Mouse (Mus musculus) T-helper 2 cell (primary cell): ENCODE results near the gene Rgs2.

Experiments used
- in situ Hi-C: fragments of 300-600 bp; cut with MboI, MseI; formaldehyde crosslinking; loops from one replicate; pipeline ENCODE4 v1.15.1; 2025; ENCODE audit warnings: high pct_unique_total_duplicates

Gene Rgs2

GRCm38 (mm10) chr1:144003904-144004740 is at the start of gene Rgs2:
Rgs2 (minus strand) TSS chr1:144004161.
- in situ Hi-C loops: loop anchor here (5.0 to 10.0 kb wide), 2 partner anchors 201 to 212 kb away; no protein-coding TSS in a partner anchor

- in situ Hi-C loops: no loop called here
Measured at GRCm38 (mm10) chr1:144053401-144053800, 49.4 kb upstream of the Rgs2 start.

- in situ Hi-C loops: no loop called here
Measured at GRCm38 (mm10) chr1:144041826-144042225, 37.9 kb upstream of the Rgs2 start.

GRCm38 (mm10) chr1:144033498-144033897 is 29.5 kb upstream of the Rgs2 start:
- in situ Hi-C loops: no loop called here

GRCm38 (mm10) chr1:144030499-144030898 is 26.5 kb upstream of the Rgs2 start:
- in situ Hi-C loops: no loop called here

GRCm38 (mm10) chr1:144029679-144030078 is 25.7 kb upstream of the Rgs2 start:
- in situ Hi-C loops: no loop called here

- in situ Hi-C loops: no loop called here
Measured at GRCm38 (mm10) chr1:144018417-144018958, 14.5 kb upstream of the Rgs2 start.

GRCm38 (mm10) chr1:144013913-144014312 is 10.0 kb upstream of the Rgs2 start:
- in situ Hi-C loops: no loop called here

- in situ Hi-C loops: loop anchor here (10.0 kb wide), 1 partner anchor 197 kb away; no protein-coding TSS in a partner anchor
Measured at GRCm38 (mm10) chr1:144007341-144007740, 3.4 kb upstream of the Rgs2 start.

GRCm38 (mm10) chr1:144006542-144006941 is 2.6 kb upstream of the Rgs2 start:
- in situ Hi-C loops: loop anchor here (10.0 kb wide), 1 partner anchor 198 kb away; no protein-coding TSS in a partner anchor

- in situ Hi-C loops: loop anchor here (10.0 kb wide), 1 partner anchor 199 kb away; no protein-coding TSS in a partner anchor
Measured at GRCm38 (mm10) chr1:144005648-144006047, 1.7 kb upstream of the Rgs2 start.

GRCm38 (mm10) chr1:144004741-144005140 is 780 bp upstream of the Rgs2 start:
- in situ Hi-C loops: loop anchor here (5.0 to 10.0 kb wide), 2 partner anchors 200 to 212 kb away; no protein-coding TSS in a partner anchor

GRCm38 (mm10) chr1:144003416-144003815 is 545 bp downstream of the Rgs2 start:
- in situ Hi-C loops: loop anchor here (5.0 to 10.0 kb wide), 2 partner anchors 201 to 211 kb away; no protein-coding TSS in a partner anchor

- in situ Hi-C loops: loop anchor here (5.0 to 10.0 kb wide), 2 partner anchors 202 to 210 kb away; no protein-coding TSS in a partner anchor
Measured at GRCm38 (mm10) chr1:144002715-144003066, 1.3 kb downstream of the Rgs2 start.

- in situ Hi-C loops: loop anchor here (5.0 to 10.0 kb wide), 2 partner anchors 203 to 210 kb away; no protein-coding TSS in a partner anchor
Measured at GRCm38 (mm10) chr1:144002036-144002714, 1.8 kb downstream of the Rgs2 start.

- in situ Hi-C loops: loop anchor here (5.0 to 10.0 kb wide), 2 partner anchors 205 to 208 kb away; no protein-coding TSS in a partner anchor
Measured at GRCm38 (mm10) chr1:144000246-144000645, 3.7 kb downstream of the Rgs2 start.

- in situ Hi-C loops: loop anchor here (5.0 kb wide), 1 partner anchor 57 kb away; no protein-coding TSS in a partner anchor
Measured at GRCm38 (mm10) chr1:143999371-143999920, 4.5 kb downstream of the Rgs2 start.

- in situ Hi-C loops: no loop called here
Measured at GRCm38 (mm10) chr1:143993026-143993425, 10.9 kb downstream of the Rgs2 start.

- in situ Hi-C loops: no loop called here
Measured at GRCm38 (mm10) chr1:143992528-143992927, 11.4 kb downstream of the Rgs2 start.

GRCm38 (mm10) chr1:143990263-143990662 is 13.7 kb downstream of the Rgs2 start:
- in situ Hi-C loops: no loop called here

GRCm38 (mm10) chr1:143989773-143990172 is 14.2 kb downstream of the Rgs2 start:
- in situ Hi-C loops: no loop called here
